Mouse (Mus musculus): Measurements from ENCODE around the gene Ms4a6b. TPM values are rescaled to one million over a fixed set of nuclear protein-coding genes. Genes with fewer than 3 reads are reported as not detected.
A peak's percentile ranks its signal among the peaks of the same experiment; 100 is the strongest.
"Not testable (repeated sequence)": the region's sequence is repeated elsewhere in the genome, so short reads cannot be mapped to it uniquely, and the experiment has no call there.

Gene Ms4a6b
- 338 and 351 TPM in 2 replicates for polyA plus RNA-seq (2012; ENCODE audit: insufficient read depth, insufficient read length, missing spikeins)

DNA sequence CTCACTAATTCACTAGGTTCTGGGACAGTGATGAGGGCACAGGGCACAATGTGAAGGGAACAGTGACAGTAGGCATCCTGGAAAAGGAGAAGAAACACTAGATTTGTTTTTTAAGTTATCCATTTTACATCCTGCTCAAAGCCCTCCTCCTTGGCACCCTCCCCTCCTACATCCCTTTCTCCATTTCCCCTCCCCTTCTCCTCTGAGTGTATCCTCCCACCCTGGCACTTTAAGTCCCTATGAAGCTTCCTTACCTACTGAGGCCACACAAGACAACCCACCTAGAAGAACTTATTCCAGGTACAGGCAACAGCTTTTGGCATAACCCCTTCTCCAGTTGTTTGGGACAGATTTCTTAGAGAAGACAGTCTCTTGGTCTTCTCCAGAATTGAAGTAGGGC lies at the start of gene Ms4a6b:
Gene Ms4a6b, plus strand, starts transcription at position 267 of the 400 bp plus-strand sequence.
- H3K4me3 ChIP-seq (ENCODE audit: insufficient read depth, low read length), result no peak within 1 kb of the TSS
- H3K4me1 ChIP-seq (ENCODE audit: control insufficient read depth, insufficient read depth, low read length), result peaks cover 44% of the 10 kb centered on the region
- H3K27ac ChIP-seq (ENCODE audit: insufficient read depth, low read depth, low read length), result peak within 1 kb of the TSS; percentile 89
- TF ChIP-seq POLR2A (IDR thresholded peaks at IDR 0.05; ENCODE audit: borderline replicate concordance, low read depth, low read length), result no peak
- TF ChIP-seq CTCF (IDR thresholded peaks at IDR 0.05; ENCODE audit: low read depth, low read length), result no peak

DNA sequence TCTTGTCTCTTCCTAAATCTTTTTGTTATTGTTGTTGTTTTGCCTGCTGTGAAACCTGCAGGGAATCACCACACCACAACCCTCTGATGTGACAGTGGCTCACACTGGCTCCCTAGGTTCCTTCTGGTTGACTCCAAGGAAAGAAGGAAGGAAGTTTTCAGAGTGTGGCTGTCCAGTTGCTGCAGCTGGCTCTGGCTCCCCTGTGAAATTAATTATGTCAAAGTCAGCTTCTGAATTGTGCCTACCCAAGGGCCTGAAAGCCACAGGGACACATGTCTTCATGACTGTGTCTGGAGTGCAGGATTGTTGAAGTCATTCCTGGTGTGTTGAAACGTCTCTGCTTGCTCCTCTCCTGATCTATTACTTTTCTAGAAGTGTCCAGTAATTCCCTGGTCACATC lies 48.0 kb upstream of the Ms4a6b start:
- Histone ChIP-seq H3K27ac (ENCODE audit: insufficient read depth, low read depth, low read length) (peak overlapping the region; percentile 99), H3K4me1 (ENCODE audit: control insufficient read depth, insufficient read depth, low read length) (peaks cover 32% of the 10 kb centered on the region)

DNA sequence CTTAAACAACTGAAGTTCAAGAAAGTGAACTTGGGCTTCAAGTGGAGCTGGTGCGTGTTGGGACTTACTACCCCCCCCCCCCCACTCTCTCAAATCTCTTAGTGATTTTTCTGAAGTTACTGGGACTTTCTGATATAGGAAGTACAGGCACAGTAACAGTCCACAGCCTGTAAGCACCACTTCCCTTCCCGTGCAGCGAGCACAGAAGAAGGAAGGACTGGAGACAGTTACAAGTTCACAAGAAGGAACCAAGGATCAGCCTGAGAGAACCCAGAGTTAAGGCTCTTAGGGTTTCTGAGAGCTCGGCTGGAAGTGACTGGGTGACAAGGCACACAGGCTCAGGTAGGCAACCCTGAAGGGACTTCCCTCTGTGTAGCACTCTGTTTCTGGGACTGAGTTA lies 47.1 kb upstream of the Ms4a6b start, which contains the start of gene Ms4a6c:
Gene Ms4a6c, plus strand, starts transcription at position 152 of the 400 bp plus-strand sequence.
- Histone ChIP-seq H3K4me3 (ENCODE audit: insufficient read depth, low read length) (peak within 1 kb of the TSS; percentile 79), H3K27ac (ENCODE audit: insufficient read depth, low read depth, low read length) (peak within 1 kb of the TSS; percentile 99), H3K4me1 (ENCODE audit: control insufficient read depth, insufficient read depth, low read length) (peaks cover 32% of the 10 kb centered on the region)

More for the DNA sequence above, 48.0 kb upstream of the Ms4a6b start:
- H3K4me3 ChIP-seq (ENCODE audit: insufficient read depth, low read length), result not testable (repeated sequence)

DNA sequence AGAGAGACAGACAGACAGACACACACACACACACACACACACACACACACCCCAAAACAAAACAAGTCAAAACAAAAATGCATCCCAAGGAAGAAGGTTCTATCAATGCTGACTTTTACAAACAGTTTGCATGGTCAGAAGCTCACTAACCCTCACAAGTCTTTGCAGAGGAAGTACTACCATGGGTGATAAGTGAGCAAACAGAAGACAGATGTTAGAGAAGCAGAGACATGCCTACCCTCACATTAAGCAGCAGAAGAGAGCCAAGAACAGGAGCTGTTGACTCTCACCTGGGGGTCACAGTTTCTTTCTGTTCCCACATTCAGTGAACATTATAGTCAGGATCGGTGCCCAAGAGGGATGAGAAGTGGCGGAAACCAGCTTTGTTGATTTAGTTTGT lies 36.6 kb upstream of the Ms4a6b start:
- no peak overlapping the region for H3K4me3 ChIP-seq (ENCODE audit: insufficient read depth, low read length)
- no peak for TF ChIP-seq POLR2A (IDR thresholded peaks at IDR 0.05; ENCODE audit: borderline replicate concordance, low read depth, low read length)
- TF ChIP-seq CTCF (IDR thresholded peaks at IDR 0.05; ENCODE audit: low read depth, low read length), result no peak
- H3K4me1 ChIP-seq (ENCODE audit: control insufficient read depth, insufficient read depth, low read length), result peaks cover 10% of the 10 kb centered on the region
- no peak overlapping the region for H3K27ac ChIP-seq (ENCODE audit: insufficient read depth, low read depth, low read length)

DNA sequence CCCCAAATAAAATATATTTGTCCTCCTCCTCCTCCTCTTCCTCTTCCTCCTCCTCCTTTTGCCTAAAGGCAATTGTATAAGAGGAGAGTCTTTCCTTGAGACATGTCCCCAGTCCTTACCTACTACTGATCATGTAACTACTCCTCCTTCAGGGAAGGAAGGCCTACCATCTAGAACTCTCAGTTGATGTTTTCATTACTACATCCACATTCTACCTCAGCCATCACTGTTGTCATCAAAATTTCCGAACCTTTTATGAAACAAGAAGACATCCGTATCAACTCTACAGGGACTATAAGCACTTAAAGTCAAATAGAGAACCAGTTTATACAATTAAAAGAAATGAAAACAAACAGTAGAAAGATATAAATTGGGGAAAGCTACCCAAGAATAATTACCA lies 33.6 kb upstream of the Ms4a6b start:
- H3K4me1 ChIP-seq (ENCODE audit: control insufficient read depth, insufficient read depth, low read length), result peaks cover 18% of the 10 kb centered on the region
- no peak overlapping the region for H3K27ac ChIP-seq (ENCODE audit: insufficient read depth, low read depth, low read length)
- TF ChIP-seq CTCF (IDR thresholded peaks at IDR 0.05; ENCODE audit: low read depth, low read length), result no peak
- no peak for TF ChIP-seq POLR2A (IDR thresholded peaks at IDR 0.05; ENCODE audit: borderline replicate concordance, low read depth, low read length)
- H3K4me3 ChIP-seq (ENCODE audit: insufficient read depth, low read length), result no peak overlapping the region

DNA sequence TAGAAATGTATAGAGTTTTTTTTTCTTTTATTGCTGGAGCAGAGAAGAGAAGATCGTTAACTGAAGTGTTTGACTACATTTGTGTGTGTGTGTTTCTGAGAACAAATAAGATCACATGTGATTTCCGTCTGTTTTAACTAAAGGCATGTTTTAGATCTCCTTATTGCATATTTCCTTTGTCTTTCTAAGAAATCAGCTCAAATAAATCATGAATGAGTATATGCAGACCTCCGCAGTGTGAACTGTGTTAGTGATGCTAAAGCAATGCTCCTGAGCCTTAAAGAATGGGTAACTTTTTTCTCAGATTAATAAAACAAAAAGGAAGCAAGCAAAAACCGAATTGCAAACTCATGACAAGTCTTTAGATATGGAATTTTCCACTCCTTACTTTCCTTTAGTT lies 32.4 kb upstream of the Ms4a6b start:
- H3K4me3 ChIP-seq (ENCODE audit: insufficient read depth, low read length), result no peak overlapping the region
- TF ChIP-seq POLR2A (IDR thresholded peaks at IDR 0.05; ENCODE audit: borderline replicate concordance, low read depth, low read length), result no peak
- TF ChIP-seq CTCF (IDR thresholded peaks at IDR 0.05; ENCODE audit: low read depth, low read length), result no peak
- H3K4me1 ChIP-seq (ENCODE audit: control insufficient read depth, insufficient read depth, low read length), result peaks cover 12% of the 10 kb centered on the region
- H3K27ac ChIP-seq (ENCODE audit: insufficient read depth, low read depth, low read length), result no peak overlapping the region

DNA sequence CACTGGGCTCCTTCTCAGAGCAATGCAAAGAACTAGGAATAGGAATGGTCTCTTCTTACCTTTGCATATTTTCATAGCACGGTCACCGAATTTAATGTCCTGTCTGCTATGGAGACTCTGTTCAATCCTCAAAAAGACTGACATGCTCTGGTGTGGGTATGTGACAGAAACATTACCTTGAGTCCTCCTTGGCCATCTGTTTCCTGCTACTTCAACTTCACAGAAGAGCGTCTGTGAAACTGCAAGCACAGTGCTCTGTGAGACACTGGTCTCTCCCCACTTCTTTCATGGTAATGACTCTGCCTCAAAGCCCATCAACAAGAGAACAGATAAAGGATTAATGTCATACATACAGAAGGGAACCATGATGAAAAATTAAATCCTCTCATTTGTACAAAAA lies 31.9 kb upstream of the Ms4a6b start:
- H3K4me3 ChIP-seq (ENCODE audit: insufficient read depth, low read length), result no peak overlapping the region
- no peak overlapping the region for H3K27ac ChIP-seq (ENCODE audit: insufficient read depth, low read depth, low read length)

DNA sequence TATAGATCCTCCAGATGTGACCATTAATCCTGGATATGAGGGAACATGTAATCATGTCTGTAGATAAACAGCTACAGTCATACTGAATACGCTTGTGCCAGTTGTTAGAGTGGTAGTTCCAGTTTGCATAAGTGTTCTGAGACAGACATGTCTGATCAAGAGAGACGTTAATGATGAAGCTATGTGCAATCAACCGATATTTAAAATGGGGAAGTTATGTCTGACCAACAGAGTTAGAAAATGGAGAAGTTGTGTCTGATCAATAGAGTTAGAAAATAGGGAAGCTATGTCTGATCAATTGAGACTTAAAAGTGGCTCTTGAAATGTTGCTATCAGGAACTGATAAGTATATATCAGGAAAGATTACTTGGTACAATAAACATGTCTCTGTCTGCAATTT lies 31.0 kb upstream of the Ms4a6b start:
- TF ChIP-seq POLR2A (IDR thresholded peaks at IDR 0.05; ENCODE audit: borderline replicate concordance, low read depth, low read length) (no peak), CTCF (IDR thresholded peaks at IDR 0.05; ENCODE audit: low read depth, low read length) (no peak)
- Histone ChIP-seq H3K4me3 (ENCODE audit: insufficient read depth, low read length) (no peak overlapping the region), H3K27ac (ENCODE audit: insufficient read depth, low read depth, low read length) (peak overlapping the region; percentile 11; the same call in 1 of the 2 replicates), H3K4me1 (ENCODE audit: control insufficient read depth, insufficient read depth, low read length) (peaks cover 12% of the 10 kb centered on the region)

More for the DNA sequence above, 31.9 kb upstream of the Ms4a6b start:
- TF ChIP-seq CTCF (IDR thresholded peaks at IDR 0.05; ENCODE audit: low read depth, low read length) (no peak), POLR2A (IDR thresholded peaks at IDR 0.05; ENCODE audit: borderline replicate concordance, low read depth, low read length) (no peak)
- peaks cover 12% of the 10 kb centered on the region for H3K4me1 ChIP-seq (ENCODE audit: control insufficient read depth, insufficient read depth, low read length)

DNA sequence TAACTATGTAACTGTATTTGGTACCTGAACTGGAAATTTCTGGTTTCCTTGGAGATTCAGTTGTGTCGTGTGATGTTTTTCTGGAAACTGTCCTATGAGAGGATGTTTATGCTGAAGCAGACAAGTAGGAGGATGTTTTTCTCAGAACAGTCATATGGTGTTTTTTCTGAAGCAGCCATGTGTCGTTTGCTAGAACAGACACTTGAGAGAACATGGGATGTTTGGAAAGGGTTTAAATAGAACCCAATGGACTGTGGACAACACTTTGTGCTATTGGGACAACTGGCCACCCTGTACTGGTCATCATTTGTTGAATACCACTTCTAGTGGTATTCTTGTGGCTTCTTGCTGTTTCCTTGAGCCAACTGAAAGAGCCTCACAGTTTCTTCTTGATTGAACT lies 30.6 kb upstream of the Ms4a6b start, which contains the start of gene Gm8369:
Gene Gm8369, plus strand, starts transcription at position 193 of the 400 bp plus-strand sequence.
- TF ChIP-seq POLR2A (IDR thresholded peaks at IDR 0.05; ENCODE audit: borderline replicate concordance, low read depth, low read length) (no peak), CTCF (IDR thresholded peaks at IDR 0.05; ENCODE audit: low read depth, low read length) (no peak)
- peak within 1 kb of the TSS; percentile 11; the same call in 1 of the 2 replicates for H3K27ac ChIP-seq (ENCODE audit: insufficient read depth, low read depth, low read length)
- no peak within 1 kb of the TSS for H3K4me3 ChIP-seq (ENCODE audit: insufficient read depth, low read length)
- H3K4me1 ChIP-seq (ENCODE audit: control insufficient read depth, insufficient read depth, low read length), result peaks cover 12% of the 10 kb centered on the region

DNA sequence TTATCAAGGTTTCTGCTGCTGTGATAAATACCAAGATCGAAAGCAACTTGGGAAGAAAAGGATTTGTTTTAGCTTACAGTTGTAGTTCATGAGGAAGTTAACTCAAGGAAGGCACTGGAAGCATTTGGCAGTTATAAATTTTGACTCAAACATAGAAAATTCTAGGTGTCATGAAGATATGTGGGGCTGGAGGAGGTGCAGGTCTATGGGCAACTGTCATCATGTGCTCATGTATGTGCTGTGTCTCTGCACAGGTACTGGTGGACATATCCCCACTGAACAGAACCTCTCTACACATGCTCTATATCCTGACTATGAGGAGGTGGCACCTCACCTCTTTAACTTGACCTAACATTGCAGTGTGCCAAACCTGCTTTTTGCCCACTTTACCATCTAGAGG lies 29.7 kb upstream of the Ms4a6b start:
- TF ChIP-seq POLR2A (IDR thresholded peaks at IDR 0.05; ENCODE audit: borderline replicate concordance, low read depth, low read length) (no peak), CTCF (IDR thresholded peaks at IDR 0.05; ENCODE audit: low read depth, low read length) (no peak)
- Histone ChIP-seq H3K4me1 (ENCODE audit: control insufficient read depth, insufficient read depth, low read length) (peaks cover 12% of the 10 kb centered on the region), H3K4me3 (ENCODE audit: insufficient read depth, low read length) (no peak overlapping the region), H3K27ac (ENCODE audit: insufficient read depth, low read depth, low read length) (no peak overlapping the region)
